Mouse (Mus musculus) E14TG2a.4 (cell line): ENCODE data around the gene F11.

ENCODE experiments used
- CTCF ChIP-seq: conservative IDR thresholded peaks from 2 replicates; pipeline ENCODE4 v1.5.1; 2014; ENCODE audit warnings: low read length
- NANOG ChIP-seq: IDR thresholded peaks from 2 replicates; pipeline ENCODE4 v1.6.1; 2014; ENCODE audit warnings: borderline replicate concordance, low read length, mixed read lengths
- POU5F1 ChIP-seq: IDR thresholded peaks from 2 replicates; pipeline ENCODE4 v1.6.1; 2014; ENCODE audit warnings: low read length, borderline replicate concordance

- TF ChIP-seq CTCF (no peak), NANOG (no peak), POU5F1 (no peak)
Measured at GRCm38 (mm10) chr8:45310967-45311366, 49.1 kb upstream of the F11 start.
